Mouse (Mus musculus): Measurements from ENCODE around the gene Necab2.

The Necab2 gene

DNA sequence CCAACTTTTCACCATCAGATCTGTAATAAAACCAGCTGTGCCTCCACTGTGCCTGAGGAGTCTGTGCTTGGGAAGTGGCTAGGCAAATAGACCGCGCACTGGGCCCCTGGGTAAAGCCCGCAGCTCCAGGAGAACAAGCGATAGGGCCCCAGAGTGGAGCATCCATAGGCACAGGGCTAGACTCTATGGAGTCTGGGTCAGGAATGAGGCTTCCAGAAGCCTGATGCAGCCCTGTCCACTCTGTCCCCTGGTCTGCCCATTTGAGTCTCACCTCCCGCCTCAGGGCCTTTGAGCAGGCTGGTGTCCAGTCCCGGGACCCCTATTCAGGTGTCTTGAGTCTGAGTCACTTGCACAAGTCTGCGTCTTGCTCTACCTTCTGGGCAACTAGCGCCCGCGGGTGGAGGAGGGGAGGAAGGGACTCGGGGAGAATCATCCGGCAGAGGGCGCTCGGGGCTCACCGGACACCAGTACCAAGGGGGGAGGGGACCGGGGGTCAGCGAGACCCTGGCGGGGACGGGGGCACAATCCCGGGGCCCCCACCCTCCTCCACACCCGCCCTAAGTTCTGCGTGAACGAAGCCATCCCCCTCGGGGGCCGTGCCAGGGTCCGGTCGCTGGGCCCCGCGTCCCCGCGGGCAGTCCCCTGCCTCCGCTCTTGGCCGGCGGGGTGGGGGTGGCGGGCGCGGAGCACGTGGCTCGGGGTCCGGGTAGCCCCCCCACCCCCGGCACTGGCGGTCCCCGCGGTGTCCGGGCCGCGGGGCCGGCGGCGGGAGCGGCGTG lies at the start of gene Necab2:
Gene Necab2, plus strand, starts transcription at position 509 of the 779 bp plus-strand sequence.
- DNase-seq = peak; percentile 53 to 80

DNA sequence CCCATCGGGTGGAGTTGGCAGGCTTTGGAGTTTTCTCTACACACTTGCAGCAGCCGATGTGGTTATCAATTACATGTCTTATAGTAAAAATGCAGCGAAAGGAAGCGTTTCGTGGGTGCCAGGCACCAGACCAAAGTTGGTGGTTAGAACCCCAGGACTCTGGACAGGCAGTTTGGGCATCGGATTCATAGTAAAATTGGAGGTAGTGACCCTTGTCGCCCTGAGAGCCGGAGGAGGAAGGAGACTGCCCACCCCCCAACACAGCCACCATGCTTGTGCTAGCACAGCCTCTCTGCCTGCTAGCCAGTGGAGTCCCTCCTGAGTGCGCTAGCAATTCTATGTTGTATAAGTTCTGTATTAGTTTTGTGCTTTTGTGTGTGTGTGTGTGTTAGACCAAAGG lies 48.0 kb upstream of the Necab2 start:
- DNase-seq = no peak

DNA sequence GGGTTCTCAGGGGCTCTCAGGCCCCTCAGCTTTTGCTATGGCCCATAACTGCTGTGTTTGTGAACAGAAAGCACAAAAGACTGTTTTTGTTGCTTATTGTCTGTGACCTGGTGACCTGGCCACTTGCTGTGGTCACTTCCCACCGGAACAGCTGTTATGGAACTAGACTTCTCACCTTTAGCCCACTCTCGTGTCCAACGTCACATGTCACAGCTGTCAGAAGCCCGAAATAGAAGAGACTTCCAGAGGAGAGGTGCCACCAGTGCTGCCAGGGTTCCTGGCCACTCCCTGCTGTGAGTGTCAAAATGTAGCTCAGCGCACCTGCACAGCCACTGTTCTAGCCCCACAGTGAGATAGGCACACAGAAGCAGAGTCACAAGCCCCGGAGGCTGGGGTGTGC lies 47.3 kb upstream of the Necab2 start:
- DNase-seq = no peak

DNA sequence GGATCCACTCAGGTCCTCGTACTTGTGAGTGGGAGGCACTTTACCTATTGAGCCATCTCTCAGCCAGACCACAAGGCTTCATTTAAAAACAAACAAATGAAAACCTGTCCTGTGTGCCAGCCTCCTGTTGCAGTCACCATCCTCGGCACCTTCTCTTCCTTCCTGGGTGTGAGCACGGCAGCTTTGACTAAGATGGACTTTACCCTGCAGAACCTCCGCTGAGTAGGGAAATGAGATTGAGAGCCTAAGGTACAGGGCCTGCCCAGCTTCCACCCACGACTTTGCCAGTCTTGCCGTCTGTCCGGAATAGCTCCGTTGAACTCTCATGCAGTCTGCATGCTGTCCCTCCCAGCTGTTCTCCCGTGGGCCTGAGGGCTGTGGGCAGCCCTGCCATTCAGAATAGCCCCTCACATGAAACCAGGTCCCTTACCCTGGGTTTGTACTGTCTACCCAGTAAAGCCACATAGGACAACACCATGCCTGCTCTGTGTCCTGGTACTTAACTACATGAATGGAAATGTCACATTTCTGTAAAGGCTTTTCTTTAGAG lies 46.3 kb upstream of the Necab2 start:
- no peak for DNase-seq

- no peak for DNase-seq
Measured at GRCm38 (mm10) chr8:119400904-119401303, 45.6 kb upstream of the Necab2 start.

DNA sequence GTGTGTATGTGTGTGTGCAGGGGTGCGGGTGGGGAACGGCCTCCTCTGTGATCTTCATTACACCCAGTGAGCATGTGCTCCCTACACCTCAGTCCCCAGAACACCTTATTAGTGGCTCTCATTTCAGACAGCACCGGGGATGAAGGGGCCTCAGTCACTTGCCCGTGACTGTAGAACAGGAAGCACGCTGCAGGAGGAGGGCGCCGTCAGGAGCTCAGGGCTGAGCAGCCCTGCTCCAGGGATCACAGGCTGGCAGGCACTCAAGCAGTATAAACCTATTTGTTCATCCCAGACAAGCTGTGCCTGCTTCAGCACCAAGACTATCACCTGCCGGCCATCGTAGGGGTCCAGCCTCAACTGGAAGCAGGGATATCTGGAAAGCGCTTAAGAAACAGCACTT lies 42.6 kb upstream of the Necab2 start:
- DNase-seq = no peak

DNA sequence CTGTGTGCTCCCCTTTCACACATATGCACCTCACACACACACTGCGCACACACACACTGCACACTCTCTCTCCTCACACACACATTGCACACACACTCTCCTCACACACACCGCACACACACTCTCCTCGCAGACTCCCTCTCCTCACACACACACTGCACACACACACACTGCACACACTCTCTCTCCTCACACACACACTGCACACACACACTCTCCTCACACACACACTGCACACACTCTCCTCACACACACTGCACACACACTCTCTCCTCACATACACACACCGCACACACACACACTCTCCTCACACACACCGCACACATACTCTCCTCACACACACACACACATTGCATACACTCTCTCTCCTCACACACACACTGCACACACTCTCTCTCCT lies 41.9 kb upstream of the Necab2 start:
- DNase-seq = no peak

DNA sequence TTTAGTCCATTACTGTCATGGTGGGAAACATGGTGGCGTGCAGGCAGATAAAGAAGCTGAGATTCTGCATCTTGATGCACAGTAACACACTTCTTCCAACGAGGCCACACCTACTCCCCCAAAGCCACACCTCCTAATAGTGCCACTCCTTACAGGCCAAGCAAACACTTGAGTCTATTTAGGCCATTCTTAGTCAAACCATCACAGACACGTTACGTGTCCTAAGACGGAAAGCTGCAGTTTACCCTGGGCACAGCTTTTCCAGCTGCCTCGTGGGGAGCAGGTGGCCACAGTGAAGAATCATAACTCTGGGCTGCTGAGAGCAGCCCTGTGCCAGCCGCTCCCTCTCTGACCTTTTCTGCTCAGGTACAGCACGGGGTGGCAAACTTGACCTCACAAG lies 38.2 kb upstream of the Necab2 start:
- DNase-seq = no peak

DNA sequence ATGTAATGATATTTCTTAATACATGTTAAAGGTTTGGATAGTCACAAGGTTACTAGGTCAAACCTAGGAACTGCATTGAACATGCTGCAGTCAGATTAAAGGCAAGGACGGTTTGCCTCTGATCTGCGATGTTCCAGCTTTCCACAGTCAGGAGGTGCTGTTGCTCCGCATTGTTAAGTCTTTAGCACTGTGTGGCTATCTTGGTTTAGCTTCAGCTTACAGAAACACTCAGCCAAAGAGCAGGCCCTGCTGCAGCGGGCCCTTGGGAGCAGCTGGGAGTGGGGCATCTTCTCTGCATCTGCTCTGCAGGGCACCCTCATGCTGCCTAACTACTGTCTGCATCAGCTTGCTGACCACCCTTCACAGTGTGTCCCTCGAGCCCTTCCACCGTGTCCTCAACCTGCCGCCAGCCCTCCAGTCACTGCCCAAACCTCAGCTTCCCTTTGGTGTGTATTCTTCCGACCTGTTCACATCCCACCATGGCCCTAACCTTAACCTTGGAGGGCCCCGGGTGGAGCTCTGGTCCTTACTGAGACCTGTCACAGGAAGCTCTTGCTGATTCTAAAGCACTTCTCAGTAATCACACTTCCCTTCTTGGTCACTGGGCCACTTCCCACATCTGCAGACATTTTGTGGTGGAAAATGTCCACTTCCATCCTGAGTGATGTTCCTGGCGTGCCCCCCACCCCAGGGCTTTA lies 34.3 kb upstream of the Necab2 start:
- no peak for DNase-seq

DNA sequence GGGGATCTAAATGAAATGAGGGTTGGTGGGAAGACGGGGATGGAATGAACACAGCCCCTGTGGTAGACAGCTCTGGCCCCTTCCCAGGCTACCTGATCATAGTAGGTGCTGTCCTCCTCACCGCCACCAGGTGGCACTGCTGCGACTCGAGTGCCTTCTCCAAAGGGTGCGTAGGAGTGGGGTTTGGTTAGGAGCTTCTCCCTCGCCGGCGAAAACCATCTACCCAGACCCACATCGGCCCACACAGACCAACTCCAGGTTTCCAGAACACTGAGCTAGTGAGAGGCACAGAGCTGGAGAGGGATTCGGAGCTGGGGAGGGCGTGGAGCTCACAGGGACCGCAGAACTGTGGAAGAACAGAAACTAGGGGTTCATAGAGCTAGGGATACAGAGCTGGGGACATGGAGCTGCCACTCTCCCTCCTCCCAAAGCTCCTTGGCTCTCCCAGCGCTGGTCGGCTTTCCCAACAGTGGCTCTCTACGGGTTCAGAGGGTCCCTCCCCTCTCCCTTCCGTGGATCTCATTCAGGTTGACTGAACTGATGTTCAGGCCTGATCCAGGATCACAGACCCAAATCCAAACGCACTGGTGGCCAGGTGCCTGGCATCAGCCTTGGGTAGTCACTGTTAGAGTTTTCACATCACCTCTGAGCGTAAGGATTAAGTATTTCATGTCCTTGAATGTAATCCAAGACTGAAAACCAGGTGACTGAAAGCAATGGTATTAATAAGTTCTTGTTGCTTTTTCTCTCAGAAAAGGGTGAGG lies 33.6 kb upstream of the Necab2 start:
- DNase-seq = peak; percentile 58 to 80

GRCm38 (mm10) chr8:119413605-119414004 lies 32.9 kb upstream of the Necab2 start:
- DNase-seq = no peak

- DNase-seq = no peak
Measured at GRCm38 (mm10) chr8:119420318-119420717, 26.2 kb upstream of the Necab2 start.

GRCm38 (mm10) chr8:119421603-119422122 lies 24.9 kb upstream of the Necab2 start:
- DNase-seq = no peak

DNA sequence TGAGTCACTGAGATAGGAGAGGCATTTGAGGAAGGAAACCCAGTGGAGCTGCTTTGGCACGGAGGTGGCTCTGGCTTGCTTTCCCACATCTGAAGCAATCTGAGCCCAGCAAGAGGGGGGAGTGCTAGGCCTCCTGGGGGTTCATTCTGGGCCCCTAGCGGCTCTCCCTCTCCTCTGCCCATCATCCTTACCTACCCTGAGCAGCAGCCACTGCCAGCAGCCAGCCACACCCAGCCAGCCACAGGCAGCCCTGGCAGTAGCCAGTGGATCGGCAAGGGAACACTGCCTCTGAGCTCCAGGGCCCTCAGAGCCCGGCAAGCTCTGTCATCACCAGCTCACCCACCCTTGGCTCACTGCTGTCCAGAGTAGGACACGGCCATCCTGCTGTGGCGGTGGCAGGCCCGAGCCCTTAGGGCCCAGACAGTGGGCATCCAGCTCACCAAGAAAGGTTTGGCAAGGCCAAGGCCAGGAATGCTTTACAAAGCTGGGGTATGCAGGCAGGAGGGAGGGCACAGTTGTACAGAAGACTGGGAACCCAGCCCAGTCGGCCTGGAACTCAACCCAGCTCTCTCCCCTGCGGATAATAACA lies 24.3 kb upstream of the Necab2 start:
- no peak for DNase-seq

- peak; percentile 73 to 78 for DNase-seq
Measured at GRCm38 (mm10) chr8:119423631-119424141, 22.8 kb upstream of the Necab2 start.

GRCm38 (mm10) chr8:119424199-119424733 lies 22.3 kb upstream of the Necab2 start:
- DNase-seq = no peak

DNA sequence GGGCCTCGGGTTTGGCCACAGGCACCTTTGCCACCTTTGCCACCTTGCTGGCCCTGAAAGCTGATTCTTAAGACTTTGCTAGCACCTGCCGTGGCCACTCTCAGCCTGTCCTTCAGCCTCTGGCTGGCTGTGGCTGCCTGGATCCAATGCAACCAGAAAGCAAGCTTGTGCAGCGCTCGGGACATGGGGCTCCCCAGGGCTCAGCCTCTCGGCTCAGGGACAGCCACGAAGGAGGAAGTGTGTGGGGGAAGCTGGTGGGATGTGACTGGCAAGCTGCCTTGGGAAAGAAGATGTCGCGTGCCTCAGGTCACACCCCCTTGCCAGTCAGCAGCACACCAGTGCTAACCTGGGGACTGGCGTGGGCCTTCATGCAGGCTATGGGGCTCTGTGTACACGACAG lies 21.8 kb upstream of the Necab2 start:
- peak in 1 of 2 experiments; percentile 42 for DNase-seq

- DNase-seq = peak in 1 of 2 experiments; percentile 38
Measured at GRCm38 (mm10) chr8:119425533-119425932, 21.0 kb upstream of the Necab2 start.

DNA sequence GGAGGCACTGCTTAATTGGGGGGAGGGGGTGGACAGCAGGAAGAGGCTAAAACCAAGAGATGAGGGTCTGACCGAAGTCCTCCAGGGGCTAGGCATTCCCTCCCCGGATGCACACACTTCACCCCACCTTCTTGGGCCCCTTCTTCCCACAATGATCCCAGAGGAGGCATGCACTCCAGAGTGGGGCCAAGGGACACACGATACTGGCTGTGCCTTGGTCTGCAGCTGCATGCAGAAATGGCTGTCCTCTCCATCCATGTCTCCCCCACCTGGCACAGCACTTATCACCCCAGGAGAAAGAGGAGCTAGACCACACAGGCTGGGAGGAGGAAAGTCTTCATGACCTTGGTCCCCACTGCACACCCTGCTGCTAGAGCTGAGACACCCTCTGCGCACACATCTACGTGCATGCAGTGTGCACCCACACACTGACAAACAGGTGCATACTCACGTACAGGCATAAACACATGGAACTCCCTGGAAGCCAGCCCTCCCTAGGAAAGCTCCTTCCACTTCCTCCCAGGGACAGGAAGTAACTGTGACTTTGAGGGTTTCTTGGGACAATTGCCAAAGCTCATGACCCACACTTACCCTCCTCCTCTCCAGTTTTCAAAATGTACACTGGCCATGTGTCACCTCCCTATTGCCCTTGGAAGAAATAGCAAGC lies 20.3 kb upstream of the Necab2 start:
- no peak for DNase-seq

DNA sequence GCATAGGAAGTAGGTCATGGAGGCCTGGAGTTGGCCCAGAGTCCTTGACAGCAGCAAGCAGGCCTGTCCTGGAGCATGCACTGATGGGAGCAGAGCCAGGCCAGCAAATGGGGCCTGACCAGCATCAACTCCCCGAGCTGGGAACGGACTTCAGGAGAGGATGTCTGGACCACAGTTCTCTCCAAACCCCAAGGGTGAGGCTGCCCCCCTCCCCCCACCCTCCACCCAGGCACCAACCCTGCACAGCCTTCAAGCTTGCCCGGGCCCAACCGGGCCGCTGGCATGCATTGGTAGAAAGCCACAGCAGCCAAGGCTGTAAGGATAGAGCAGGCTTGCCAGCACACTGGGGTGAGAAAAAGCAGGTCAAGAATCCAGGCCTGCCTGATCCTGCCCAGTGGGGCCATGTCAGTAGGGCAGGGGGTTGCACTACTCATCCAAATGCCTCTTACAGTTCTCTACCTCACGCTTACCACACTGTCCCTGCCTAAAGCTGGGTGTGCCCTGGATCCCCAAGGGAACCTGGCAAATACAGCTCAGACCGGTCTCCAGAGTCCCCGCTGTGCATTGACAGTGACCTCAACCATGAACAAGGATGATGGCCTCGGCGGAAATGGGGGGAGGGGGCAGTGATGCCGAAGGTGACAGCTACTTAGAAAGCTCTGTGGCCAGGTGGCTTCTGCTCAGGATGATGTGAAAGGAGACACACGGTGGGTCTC lies 18.7 kb upstream of the Necab2 start:
- DNase-seq = no peak

DNA sequence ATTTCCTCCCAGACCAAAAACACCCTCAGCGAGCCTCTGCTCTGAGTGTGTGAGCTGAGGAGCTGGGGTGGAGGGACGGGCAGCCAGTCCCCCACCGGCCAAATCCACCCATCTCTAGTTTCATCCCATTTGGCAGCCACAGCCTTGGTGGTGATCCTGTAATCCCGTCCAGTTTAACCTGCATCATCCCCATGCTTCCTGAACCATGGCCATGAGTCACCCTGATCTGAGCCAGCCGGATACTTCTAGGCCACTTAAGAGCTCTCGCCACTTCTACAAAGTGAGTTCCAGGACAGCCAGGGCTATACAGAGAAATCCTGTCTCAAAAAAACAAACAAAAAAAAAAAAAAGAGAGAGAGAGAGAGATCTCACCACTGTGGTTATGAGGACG lies 18.2 kb upstream of the Necab2 start:
- DNase-seq = no peak

Measured in spleen, adult 18-20 months (tissue).